Mouse (Mus musculus) urinary bladder, adult 18-20 months (tissue): Measurements from ENCODE around the gene Fam214a.
"Not testable (repeated sequence)": the region's sequence is repeated elsewhere in the genome, so short reads cannot be mapped to it uniquely, and the experiment has no call there.

ENCODE experiments used
- DNase-seq, 2 experiments: peaks; one replicate each; pipeline ENCODE4 v3.0.0; 2022; ENCODE audit warnings: low spot score in 2 of 2, mixed read lengths in 2 of 2

Fam214a gene

DNA sequence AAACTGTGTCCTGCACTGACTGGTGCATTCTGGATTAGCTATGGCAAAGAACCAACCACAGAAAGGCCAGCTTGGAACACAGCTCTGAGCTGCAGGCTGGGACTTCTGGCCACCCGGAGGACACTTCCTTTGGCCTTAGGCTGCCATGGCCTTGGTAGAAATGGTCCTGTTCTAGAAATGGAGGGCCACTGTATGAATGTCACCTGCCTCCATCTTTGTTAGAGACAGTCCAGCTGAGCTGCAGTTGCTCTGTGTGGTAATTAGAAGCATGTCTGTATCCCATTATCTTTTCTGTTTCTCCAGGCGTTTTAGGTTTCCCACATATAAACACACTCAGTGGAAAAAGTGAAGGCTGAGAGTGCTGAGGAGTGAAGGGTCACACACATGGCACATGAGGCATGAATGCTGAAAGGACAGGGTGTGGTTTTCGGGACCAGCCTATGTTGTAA lies 29.0 kb downstream of the Fam214a start:
- DNase-seq, result no peak

DNA sequence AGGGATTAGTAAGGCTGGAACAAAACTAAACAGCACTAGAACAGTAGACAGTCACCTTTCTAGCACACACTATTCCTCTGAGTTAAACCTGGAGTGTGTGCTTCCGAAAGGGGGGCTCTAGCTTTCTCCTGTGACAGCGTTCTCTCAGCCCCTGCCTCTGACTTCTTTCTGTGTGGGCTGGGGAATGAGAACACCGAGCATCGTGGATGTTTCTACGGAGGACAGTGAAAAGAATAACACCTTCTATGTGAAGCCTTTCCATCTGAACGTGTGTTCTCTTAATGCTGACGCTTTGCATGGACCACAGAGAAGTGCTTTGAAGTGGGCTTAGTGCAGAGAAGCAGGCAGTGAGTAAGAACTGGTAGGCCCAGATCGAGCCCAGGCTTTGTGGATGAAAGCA lies 29.5 kb downstream of the Fam214a start:
- DNase-seq, result no peak

DNA sequence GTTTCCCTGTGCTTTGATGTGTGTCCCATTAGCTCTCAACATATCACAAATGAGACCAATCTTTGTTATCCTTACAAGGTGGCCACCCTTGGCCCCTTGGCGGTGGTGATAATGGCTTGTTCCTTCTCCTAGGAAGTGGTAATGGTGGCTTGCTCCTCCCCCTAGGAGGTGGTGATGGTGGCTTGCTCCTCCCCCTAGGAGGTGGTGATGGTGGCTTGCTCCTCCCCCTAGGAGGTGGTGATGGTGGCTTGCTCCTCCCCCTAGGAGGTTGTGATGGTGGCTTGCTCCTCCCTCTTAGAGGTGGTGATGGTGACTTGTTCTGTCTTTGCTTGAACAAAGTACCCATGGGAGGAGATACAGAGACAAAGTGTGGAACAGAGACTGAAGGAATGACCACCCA lies 30.0 kb downstream of the Fam214a start:
- DNase-seq, result not testable (repeated sequence)

- no peak for DNase-seq
These were observed 32.6 kb downstream of the Fam214a start for GRCm38 (mm10) chr9:74985173-74985715.

DNA sequence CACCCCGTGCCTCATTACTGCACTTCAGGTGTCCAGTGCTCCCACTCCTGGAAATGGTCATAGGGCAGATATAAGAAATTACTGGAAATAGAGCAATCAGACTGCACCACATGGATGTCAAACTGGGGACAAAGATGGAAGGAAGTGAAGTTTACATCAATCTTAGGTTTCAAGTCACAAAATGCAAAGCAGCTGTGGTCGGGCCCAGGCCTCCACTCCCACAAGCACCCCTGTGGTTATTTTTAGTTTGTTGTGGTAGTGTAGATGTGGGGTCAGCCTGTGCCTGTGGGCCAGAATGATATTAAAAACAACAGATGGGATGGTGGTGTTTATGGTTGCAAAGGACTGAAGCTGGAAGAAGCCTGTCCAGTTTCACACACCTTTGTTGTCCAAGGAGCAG lies 33.1 kb downstream of the Fam214a start:
- no peak for DNase-seq

- no peak for DNase-seq
These were observed 36.3 kb downstream of the Fam214a start for GRCm38 (mm10) chr9:74988893-74989460.

DNA sequence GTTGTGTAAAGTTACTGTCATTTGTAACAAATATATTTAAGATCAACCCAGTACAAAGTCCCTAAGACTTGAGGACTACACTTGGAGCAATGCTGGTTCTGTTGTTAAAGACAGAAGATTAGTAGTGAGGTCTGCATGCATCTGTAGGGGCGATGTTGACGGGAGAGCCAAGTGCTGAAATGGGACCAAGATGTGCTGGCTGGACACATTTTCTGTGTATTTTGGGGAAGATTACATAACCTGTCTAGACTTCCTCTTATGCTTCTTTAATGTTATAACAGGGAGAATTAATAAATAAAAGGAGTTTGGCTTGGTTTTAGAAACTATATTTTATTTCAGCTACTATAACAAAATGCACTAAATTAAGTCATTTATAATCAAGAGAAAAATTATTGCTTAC lies 37.3 kb downstream of the Fam214a start:
- no peak for DNase-seq

- no peak for DNase-seq
These were observed 42.0 kb downstream of the Fam214a start for GRCm38 (mm10) chr9:74994611-74995257.

DNA sequence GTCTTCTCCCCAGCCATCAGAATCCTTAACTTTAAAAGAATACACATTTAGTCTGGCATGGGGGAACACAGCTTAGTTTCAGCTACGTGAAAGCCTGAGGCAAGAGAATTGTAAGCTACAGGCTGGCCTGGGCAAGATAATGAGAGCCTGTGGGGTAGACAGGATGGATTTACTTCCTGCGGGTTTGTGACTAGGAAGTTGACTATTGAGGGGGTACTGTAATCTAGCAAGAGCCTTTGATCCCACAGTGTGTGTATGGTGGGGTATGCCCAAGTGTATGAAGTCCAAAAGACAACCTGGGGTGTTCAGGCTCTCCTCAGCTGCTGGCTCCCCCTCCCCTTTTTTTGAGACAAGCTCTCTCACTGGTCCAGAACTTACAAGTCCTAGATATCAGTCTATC lies 43.7 kb downstream of the Fam214a start:
- no peak for DNase-seq

GRCm38 (mm10) chr9:74997976-74998375 lies 45.3 kb downstream of the Fam214a start:
- no peak for DNase-seq

DNA sequence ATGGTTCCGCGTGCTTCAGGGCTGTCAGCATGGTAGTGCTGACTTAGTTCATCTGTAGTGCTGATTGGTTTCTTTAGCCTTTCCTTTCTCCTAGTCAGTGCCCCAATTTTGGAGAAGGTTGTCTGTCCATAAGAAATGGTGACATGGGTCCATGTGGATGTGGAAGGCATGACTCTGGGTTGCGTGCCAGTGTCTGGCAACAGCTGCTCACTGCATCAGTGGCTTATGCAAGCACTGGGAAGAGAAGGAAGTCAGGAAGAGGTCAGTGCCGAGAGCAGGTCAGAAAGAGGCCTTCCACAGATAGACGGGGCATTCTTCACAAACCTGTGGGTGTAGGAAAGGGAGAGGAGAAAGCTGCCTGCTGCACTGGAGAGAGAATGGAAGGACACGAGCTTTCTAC lies 48.3 kb downstream of the Fam214a start:
- DNase-seq, result no peak

DNA sequence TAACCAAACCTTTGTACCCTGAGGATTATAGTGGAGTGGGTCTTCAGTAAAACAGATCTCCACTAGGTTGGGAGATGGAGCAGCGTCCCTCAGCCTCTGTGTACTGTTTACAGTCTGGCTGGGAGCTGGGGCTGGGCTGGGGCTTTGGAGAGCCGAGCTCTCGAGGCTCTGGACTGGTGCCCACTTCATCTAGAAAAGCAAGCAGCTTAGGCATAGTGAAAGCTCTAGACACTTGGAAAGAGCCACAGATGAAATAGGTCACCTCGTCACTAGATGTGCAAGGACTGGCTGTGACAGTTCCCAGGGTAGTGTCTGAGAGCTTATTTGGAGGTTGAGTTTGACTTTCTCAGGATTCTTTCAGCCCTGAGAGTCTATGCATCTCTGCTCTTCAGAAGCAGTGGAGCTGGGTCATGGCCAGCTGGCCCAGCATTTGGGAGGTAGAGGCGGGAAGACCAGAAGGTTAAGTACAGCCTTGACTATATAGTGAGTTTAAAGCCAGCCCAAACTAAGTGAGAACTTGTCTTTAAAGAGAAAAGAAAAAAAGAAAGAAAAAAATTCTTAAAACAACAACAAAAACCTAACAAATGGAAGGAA lies 49.0 kb downstream of the Fam214a start:
- DNase-seq, result no peak

DNA sequence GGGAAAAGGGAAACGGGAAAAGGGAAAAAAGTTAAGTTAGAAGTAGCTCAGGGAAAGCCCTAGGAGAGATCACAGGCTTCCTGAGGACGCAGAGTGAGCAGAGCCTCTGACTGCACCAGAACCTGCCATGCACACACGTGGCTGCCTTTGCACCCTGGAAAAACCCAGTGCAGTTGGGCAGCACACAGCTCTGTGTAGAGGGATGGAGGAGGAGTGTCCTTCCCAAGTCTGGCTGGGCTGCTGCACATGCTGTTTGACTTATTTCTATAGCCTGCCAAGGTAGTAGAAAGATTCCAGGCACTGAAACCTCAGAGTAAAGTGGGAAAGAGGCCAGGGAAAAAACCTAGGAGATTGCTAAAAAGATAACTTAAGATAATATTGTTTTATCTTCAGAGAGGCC lies 49.6 kb downstream of the Fam214a start:
- no peak for DNase-seq

DNA sequence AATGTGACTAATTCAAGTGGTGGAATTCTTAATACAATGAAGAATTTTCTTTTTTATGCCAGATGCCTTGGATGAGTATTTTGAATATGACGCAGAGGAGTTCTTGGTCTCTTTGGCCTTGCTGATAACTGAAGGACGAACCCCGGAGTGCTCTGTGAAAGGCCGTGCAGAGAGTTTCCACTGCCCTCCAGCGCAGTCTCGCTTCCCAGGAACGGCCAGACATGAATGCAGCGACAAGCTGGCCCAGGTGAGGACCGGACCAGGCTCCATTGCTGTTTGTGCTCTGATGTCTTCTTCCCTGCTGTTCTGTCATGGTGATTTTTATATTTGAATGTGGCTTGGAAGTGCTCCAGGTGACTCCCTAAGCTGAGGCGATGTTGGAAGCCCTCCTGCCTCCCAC lies 51.5 kb downstream of the Fam214a start:
- DNase-seq, result no peak

DNA sequence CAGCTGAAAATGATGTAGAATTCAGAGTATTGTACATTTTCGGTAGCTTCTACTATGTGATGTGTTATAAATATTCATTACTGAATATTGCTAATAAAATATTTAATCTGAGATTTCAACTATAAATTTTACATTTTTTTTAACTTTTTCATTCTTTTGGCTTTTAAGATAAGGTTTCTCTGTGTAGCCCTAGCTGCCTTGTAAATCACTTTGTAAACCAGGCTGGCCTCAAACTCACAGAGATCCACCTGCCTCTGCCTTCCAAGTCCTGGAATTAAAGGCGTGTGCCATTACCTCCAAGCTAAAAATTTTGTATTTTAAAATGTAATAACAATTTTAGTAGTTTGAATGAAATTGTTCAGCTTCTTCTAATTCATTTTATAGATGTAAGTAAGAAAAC lies 63.9 kb downstream of the Fam214a start:
- DNase-seq, result no peak

DNA sequence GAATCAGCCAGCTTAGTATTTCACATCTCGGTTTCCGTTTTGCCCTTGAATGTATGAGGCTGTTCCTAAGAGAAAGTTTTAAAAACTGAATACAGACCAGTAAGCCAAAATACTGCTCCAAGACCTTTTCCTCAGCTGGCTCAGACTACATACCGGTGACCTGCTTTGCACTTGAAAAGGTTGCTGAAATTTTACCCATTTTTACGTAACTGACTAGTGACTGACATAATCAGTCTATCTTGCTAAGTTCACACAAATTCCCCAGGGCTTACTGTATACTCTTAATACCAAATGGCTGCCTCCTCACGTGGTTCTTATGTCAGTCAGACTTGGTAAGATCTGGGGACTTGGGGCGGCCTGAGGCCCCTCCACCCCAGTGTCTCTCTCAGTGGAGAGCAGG lies 66.5 kb downstream of the Fam214a start:
- no peak for DNase-seq

DNA sequence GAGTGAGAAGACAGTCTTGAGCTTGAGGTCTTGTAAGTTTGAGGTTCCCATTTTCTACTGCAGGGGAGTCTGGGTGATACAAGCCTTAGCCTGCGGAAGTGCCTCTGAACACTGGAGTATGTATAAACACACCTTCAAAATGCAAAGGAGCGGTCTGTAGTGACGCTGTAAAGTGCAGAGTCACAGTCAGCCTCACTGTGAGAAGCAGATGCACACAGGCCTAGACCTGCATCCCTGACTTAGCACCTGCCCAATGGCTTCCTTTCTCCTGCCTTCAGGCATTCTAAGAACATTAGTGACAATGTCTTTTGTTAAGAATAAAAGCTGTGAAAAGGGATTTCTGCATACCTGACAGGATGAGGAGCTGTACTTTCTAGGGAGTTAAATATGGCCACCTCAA lies 66.9 kb downstream of the Fam214a start:
- DNase-seq, result no peak

DNA sequence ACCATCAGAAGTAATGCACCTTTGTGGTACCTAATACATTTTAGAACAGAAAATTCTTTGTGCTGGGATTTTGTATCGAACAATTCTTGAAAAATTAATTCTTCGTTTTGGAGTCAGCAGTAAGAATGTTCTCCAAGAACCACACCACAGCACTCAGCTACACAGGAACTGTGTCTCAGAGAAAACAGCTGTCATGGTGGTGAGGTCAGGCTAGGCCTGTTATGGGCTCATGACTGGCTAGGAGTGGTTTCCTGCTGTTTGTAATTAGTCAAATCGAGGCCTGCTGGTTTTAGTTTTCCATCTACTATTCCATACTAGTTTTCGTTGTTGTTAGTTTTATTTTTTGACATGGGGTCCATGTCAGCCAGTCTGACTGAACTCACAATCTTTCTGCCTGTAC lies 67.9 kb downstream of the Fam214a start:
- DNase-seq, result no peak

- no peak for DNase-seq
These were observed 69.9 kb downstream of the Fam214a start for GRCm38 (mm10) chr9:75022546-75022945.

DNA sequence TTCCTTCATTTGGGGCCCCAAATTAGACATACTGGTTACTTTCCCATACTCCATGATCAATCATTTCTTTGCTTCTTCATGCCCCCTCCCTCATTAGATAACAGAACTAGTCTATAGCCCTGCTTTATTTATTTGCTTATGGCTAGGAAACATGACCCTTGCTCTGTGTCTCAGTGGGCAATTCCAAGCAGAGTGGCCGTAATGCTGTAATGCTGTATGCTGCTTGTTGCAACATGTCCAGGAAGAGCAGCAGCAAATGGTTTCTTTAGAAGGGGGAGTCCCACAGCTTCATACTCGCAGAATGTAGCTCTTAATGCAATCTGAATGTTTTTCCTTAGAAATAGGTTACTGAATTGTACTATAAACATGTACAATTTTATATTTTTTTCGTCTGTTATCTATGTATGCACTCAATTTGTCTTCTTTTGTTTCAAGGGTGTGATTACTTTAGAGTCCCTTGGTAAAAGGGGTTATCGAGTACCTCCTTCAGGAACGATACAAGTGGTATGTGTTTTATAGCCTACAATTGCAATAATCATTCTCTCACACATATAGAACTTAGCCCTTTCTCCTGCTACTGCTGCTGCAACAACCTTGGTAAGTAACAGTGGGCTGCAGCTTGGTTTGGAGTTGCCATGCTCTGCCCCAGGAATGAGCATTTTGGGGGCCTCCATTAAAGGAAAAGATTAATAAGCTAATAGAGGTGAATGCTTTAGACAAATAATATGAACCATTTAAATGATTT lies 70.6 kb downstream of the Fam214a start:
- no peak for DNase-seq

GRCm38 (mm10) chr9:75024089-75024488 lies 71.4 kb downstream of the Fam214a start:
- no peak for DNase-seq

DNA sequence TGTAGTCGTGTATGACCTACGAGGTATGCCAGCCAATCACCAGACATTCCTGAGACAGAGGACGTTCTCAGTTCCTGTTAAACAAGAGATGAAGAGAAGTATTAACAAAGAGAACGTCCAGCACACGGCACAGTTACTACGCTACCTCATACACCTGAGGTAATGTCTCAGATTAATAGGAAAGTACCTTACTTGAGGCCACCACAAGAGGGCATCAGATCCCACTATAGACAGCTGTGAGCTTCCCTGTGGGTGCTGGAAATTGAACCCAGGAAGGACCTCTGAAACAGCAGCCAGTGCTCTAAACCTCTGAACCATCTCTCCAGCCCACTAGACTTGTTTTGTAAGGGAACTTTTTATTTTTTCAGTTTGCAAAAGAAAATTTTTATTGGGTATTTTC lies 73.0 kb downstream of the Fam214a start:
- DNase-seq, result no peak

- DNase-seq, result no peak
These were observed 79.7 kb downstream of the Fam214a start for GRCm38 (mm10) chr9:75032408-75032807.
